Mouse (Mus musculus): ENCODE data around the gene Pex7. TPM values are rescaled to one million over a fixed set of nuclear protein-coding genes. Genes with fewer than 3 reads are reported as not detected.

Pex7 gene
- total and polyA plus RNA-seq, 3 experiments: 15.8 to 22.1 TPM; not detected in 1

DNA sequence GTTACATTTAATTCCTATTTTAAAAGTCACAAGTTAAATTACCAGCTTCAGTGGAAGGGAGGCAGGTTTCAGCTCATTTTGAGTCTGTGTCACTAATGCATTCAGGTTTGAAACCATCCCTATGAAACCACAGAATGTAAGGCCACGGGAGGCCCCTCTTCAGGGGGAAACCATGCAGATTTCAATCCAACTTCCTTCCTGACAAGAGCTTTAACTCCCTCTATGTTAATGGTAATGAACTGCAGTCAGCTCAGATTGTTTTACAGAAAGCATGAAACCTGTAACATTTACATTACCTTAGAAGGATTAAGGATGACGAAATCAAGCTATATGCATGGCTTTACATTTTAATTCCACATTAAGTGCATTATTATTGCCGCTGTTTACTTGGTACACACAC lies 15.8 kb downstream of the Pex7 start (continued):
- TF ChIP-seq USF2 (IDR thresholded peaks at IDR 0.05; ENCODE audit: borderline replicate concordance in 1 of 2, insufficient read depth in 1 of 2, low read depth in 1 of 2, low read length in 2 of 2) (no peak), KAT2A (conservative IDR thresholded peaks at IDR 0.05; ENCODE audit: low read depth, low read length) (no peak), CHD1 (IDR thresholded peaks at IDR 0.05; ENCODE audit: low read depth, low read length) (no peak), ZC3H11A (IDR thresholded peaks at IDR 0.05; ENCODE audit: low read depth, low read length) (no peak), GATA1 (IDR thresholded peaks at IDR 0.05; ENCODE audit: low read depth, low read length) (no peak), ZMIZ1 (IDR thresholded peaks at IDR 0.05; ENCODE audit: low read depth, low read length) (no peak), TCF12 (IDR thresholded peaks at IDR 0.05; ENCODE audit: low read depth, low read length) (no peak), CTCF (IDR thresholded peaks at IDR 0.05 in 2 of 3, conservative IDR thresholded peaks at IDR 0.05 in 1 of 3; ENCODE audit: control insufficient read depth in 1 of 3, insufficient read depth in 1 of 3, low read depth in 2 of 3, low read length in 3 of 3, poor library complexity in 1 of 3, severe bottlenecking in 1 of 3) (peak in 2 of 3 experiments; percentile 6 to 36; a peak in 2 of 6 replicates), BHLHE40 (IDR thresholded peaks at IDR 0.05; ENCODE audit: borderline replicate concordance, low read depth, low read length) (no peak), E2F4 (IDR thresholded peaks at IDR 0.05; ENCODE audit: borderline replicate concordance, low read depth, low read length) (no peak), CHD2 (IDR thresholded peaks at IDR 0.05; ENCODE audit: low read length) (no peak), MAZ (IDR thresholded peaks at IDR 0.05; ENCODE audit: low read depth, low read length) (no peak), RCOR1 (IDR thresholded peaks at IDR 0.05; ENCODE audit: low read depth, low read length) (peak; percentile 41; the same call in 1 of the 2 replicates), MYC (IDR thresholded peaks at IDR 0.05; ENCODE audit: low read depth, low read length) (no peak), POLR2A (IDR thresholded peaks at IDR 0.05; ENCODE audit: control insufficient read depth in 1 of 2, insufficient read depth in 1 of 2, low read depth in 1 of 2, low read length in 2 of 2, poor library complexity in 1 of 2) (no peak), EP300 (IDR thresholded peaks at IDR 0.05; ENCODE audit: low read depth in 1 of 2, low read length in 2 of 2) (no peak), SMC3 (IDR thresholded peaks at IDR 0.05; ENCODE audit: low read depth, low read length) (peak; percentile 40)

DNA sequence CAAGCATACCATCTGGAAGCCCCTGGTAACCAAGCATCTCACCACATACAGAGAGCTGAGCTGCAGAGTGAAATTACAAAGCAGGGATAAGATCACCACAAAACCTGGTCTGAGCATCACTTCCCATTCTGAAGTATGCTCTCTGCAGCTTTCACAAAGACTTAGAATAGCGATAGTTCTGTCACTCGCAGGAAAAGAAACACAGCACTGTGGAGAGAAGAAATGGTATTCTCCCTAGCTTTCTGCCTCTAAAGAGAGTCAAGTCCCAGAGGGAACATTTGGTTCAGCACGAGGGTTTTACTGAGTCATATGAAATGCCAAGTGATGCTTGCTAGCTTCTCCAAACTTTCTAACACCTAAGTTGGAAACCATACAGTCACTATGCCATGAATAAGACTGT lies 17.6 kb downstream of the Pex7 start:
- Histone ChIP-seq H3K4me3 (ENCODE audit: control insufficient read depth in 1 of 2, insufficient read depth in 1 of 2, low read depth in 2 of 2, low read length in 2 of 2) (no peak overlapping the region), H3K9ac (ENCODE audit: control insufficient read depth, low read depth, low read length, poor library complexity, severe bottlenecking) (no peak overlapping the region), H3K79me2 (ENCODE audit: control insufficient read depth, insufficient read depth, low read length, poor library complexity) (no peaks in the 10 kb centered on the region; the same call in 1 of the 2 replicates), H3K9me3 (replicated peaks; ENCODE audit: insufficient read depth, low read length) (no peaks in the 10 kb centered on the region), H3K4me1 (ENCODE audit: control insufficient read depth in 1 of 2, insufficient read depth in 2 of 2, low read length in 2 of 2) (peaks cover 19 to 21% of the 10 kb centered on the region in 2 experiments), H3K27me3 (ENCODE audit: control insufficient read depth in 1 of 2, insufficient read depth in 2 of 2, low read length in 2 of 2) (no peaks in the 10 kb centered on the region), H3K27ac (ENCODE audit: control insufficient read depth, low read depth, low read length) (no peak overlapping the region), H3K36me3 (ENCODE audit: control insufficient read depth in 1 of 2, insufficient read depth in 2 of 2, low read length in 2 of 2) (peaks cover 0 to 17% of the 10 kb centered on the region in 2 experiments; a peak in 2 of 4 replicates)
- TF ChIP-seq NELFE (IDR thresholded peaks at IDR 0.05; ENCODE audit: low read depth, low read length): no peak
- no peak for TF ChIP-seq SIN3A (IDR thresholded peaks at IDR 0.05; ENCODE audit: low read length)
- DNase-seq (ENCODE audit: low read depth, low spot score): peak; percentile 41

- Histone ChIP-seq H3K4me3 (ENCODE audit: control insufficient read depth in 1 of 2, insufficient read depth in 1 of 2, low read depth in 2 of 2, low read length in 2 of 2) (peak overlapping the region in 1 of 2 experiments; percentile 24; a peak in 2 of 4 replicates), H3K36me3 (ENCODE audit: control insufficient read depth in 1 of 2, insufficient read depth in 2 of 2, low read length in 2 of 2) (peaks cover 0 to 20% of the 10 kb centered on the region in 2 experiments; a peak in 2 of 4 replicates), H3K27me3 (ENCODE audit: control insufficient read depth in 1 of 2, insufficient read depth in 2 of 2, low read length in 2 of 2) (no peaks in the 10 kb centered on the region), H3K9ac (ENCODE audit: control insufficient read depth, low read depth, low read length, poor library complexity, severe bottlenecking) (peak overlapping the region; percentile 53), H3K4me1 (ENCODE audit: control insufficient read depth in 1 of 2, insufficient read depth in 2 of 2, low read length in 2 of 2) (peaks cover 27 to 32% of the 10 kb centered on the region in 2 experiments), H3K9me3 (replicated peaks; ENCODE audit: insufficient read depth, low read length) (no peaks in the 10 kb centered on the region), H3K27ac (ENCODE audit: control insufficient read depth, low read depth, low read length) (peak overlapping the region; percentile 98), H3K79me2 (ENCODE audit: control insufficient read depth, insufficient read depth, low read length, poor library complexity) (no peaks in the 10 kb centered on the region; the same call in 1 of the 2 replicates)
- peak; percentile 90 for DNase-seq (ENCODE audit: low read depth, low spot score)
- peak in 1 of 2 experiments; percentile 61; a peak in 2 of 4 replicates for TF ChIP-seq POLR2A (IDR thresholded peaks at IDR 0.05; ENCODE audit: control insufficient read depth in 1 of 2, insufficient read depth in 1 of 2, low read depth in 1 of 2, low read length in 2 of 2, poor library complexity in 1 of 2)
- TF ChIP-seq RAD21 (IDR thresholded peaks at IDR 0.05; ENCODE audit: low read depth, low read length): no peak
- no peak for TF ChIP-seq CHD1 (IDR thresholded peaks at IDR 0.05; ENCODE audit: low read depth, low read length)
- no peak for TF ChIP-seq CTCF (IDR thresholded peaks at IDR 0.05 in 2 of 3, conservative IDR thresholded peaks at IDR 0.05 in 1 of 3; ENCODE audit: control insufficient read depth in 1 of 3, insufficient read depth in 1 of 3, low read depth in 2 of 3, low read length in 3 of 3, poor library complexity in 1 of 3, severe bottlenecking in 1 of 3)
- TF ChIP-seq MAFK (IDR thresholded peaks at IDR 0.05; ENCODE audit: borderline replicate concordance, low read depth, low read length): no peak
- no peak for TF ChIP-seq POLR2AphosphoS5 (IDR thresholded peaks at IDR 0.05; ENCODE audit: borderline replicate concordance, low read depth, low read length)
- TF ChIP-seq ETS1 (IDR thresholded peaks at IDR 0.05; ENCODE audit: low read depth, low read length): peak; percentile 97
- peak; percentile 80; the same call in 1 of the 2 replicates for TF ChIP-seq MYB (IDR thresholded peaks at IDR 0.05; ENCODE audit: low read depth, low read length)
- no peak; the same call in 1 of the 2 replicates for TF ChIP-seq MAZ (IDR thresholded peaks at IDR 0.05; ENCODE audit: low read depth, low read length)
- TF ChIP-seq GABPA (IDR thresholded peaks at IDR 0.05; ENCODE audit: low read depth, low read length): no peak
- TF ChIP-seq TBP (IDR thresholded peaks at IDR 0.05; ENCODE audit: low read depth, low read length): peak; percentile 90
- no peak for TF ChIP-seq NRF1 (IDR thresholded peaks at IDR 0.05; ENCODE audit: insufficient read depth, low read depth, low read length, poor library complexity, severe bottlenecking)
- TF ChIP-seq ELF1 (IDR thresholded peaks at IDR 0.05; ENCODE audit: low read depth, low read length): peak; percentile 63; the same call in 1 of the 2 replicates
Measured at GRCm38 (mm10) chr10:19886249-19886648, 21.2 kb downstream of the Pex7 start.
